Mouse (Mus musculus) megakaryocyte progenitor cell, adult 5-6 weeks (primary cell): ENCODE data around the gene Shcbp1. TPM values are rescaled to one million over a fixed set of nuclear protein-coding genes. Genes with fewer than 3 reads are reported as not detected.
A peak's percentile ranks its signal among the peaks of the same experiment; 100 is the strongest.
"Not testable (repeated sequence)": the region's sequence is repeated elsewhere in the genome, so short reads cannot be mapped to it uniquely, and the experiment has no call there.

Experiments
- ATAC-seq: replicated peaks from 2 replicates; pipeline ENCODE4 v1.8.0; 2016; ENCODE audit warnings: mild to moderate bottlenecking, moderate TSS enrichment, inconsistent platforms; ENCODE audit not compliant: poor library complexity
- total RNA-seq, 2 experiments: library from RNA; stranded (forward) in 1 of 2; stranded (reverse) in 1 of 2; fragments of 157-497, 149-512 nt in 1 of 2; fragments of 200-1000 nt in 1 of 2; gene quantifications; 2 replicates each; pipeline versions ENCODE4 v1.2.3 to v1.2.4; 2015 to 2017

Gene Shcbp1
- 60.5 and 68.7 TPM in 2 replicates for total RNA-seq (2015)
- 54.0 and 54.6 TPM in 2 replicates for total RNA-seq (2017)

- peak; percentile 99 for ATAC-seq
These were observed at the start of gene Shcbp1 for GRCm38 (mm10) chr8:4779254-4780055. Gene Shcbp1, minus strand, starts transcription at chr8:4779567.

GRCm38 (mm10) chr8:4808831-4809230 is 29.5 kb upstream of the Shcbp1 start:
- no peak for ATAC-seq

DNA sequence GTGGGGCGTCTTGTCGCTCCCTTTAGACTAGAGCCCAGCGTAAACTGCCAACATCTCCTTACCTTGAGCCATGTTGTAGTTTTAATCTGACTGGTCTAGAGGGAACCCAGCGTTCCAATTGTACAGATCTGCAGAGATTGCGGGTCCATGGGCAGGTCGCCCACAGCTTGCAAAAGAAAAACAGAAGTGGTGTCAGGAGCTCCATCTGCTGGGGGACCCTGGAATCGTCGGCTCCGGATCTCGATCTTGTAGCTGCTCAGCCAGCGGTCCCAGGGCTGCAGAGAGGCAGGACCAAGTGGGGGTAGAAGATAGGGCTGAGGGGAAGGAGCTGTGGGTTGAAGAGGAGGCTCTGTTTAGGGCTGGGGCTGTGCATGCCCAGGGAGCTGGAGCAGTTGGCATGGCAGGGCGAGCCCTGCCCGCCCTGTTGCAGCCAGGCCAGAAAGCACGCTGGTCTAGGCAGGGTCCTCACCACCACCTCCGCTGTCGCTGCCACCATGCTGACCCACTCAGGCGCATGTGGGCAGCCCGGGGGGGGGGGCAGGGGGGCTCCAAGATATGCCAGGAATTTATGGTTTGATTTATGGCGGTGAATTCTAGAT is 21.3 kb upstream of the Shcbp1 start:
- ATAC-seq = peak; percentile 85

DNA sequence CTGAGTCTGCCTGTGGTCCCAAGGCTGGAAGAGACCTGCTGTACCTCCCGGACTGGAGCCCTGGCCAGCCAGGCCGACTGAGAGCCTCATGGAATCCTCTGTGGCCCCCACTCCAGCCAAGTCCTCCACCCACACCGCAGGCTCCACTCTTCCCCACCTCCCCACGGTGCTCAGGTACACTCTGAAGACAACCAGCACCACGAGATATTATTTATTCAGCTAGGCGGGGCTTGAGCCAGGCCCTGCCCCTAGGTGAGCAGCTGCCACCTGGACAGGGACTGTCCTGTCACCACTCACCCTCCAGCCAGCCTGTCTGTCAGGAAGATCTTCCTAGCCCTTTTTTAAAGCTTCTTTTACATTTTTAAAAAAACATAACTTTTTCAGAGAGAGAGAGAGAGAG is 1.1 kb downstream of the Shcbp1 start:
- ATAC-seq = peak; percentile 15

DNA sequence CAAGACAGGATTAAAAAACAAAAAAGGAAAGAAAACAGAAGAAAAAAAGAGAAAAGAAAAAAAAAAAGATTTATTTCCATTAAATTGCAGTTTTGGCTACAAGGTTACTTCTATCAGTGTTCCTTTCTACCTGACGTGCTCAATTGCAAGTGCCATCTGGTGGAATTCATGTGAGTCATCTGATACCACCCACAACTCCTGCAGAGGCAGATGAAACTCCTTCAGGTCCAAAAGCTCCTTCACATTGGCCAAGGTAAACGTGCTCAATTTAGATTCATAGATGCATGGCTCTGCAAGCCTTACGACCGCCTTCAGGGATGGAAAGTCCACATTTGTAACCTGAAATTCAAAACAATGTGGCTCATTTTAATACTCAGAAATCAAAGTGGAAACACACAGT is 14.6 kb downstream of the Shcbp1 start:
- ATAC-seq = no peak

GRCm38 (mm10) chr8:4753048-4753447 is 26.3 kb downstream of the Shcbp1 start:
- ATAC-seq = 0 out of 2 replicates have a peak, but pooled peaks have one; percentile 29

DNA sequence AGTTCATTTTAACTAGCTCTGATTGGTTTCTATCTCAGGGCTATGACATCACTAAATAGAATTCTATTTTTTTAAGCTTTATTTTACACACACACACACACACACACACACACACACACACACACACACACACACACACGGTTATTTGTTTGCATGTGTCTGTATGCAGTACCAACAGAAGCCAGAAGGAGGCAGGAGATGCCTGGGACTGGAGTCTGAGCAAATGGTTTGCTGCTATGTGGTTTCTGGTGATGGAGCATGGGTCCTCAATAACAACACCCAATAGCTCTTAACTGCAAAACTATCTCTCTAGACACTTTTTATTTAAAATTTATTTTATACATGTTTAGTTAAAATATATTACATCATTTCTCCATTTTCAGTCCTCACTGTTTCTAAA is 48.4 kb downstream of the Shcbp1 start:
- peak; percentile 78 for ATAC-seq

DNA sequence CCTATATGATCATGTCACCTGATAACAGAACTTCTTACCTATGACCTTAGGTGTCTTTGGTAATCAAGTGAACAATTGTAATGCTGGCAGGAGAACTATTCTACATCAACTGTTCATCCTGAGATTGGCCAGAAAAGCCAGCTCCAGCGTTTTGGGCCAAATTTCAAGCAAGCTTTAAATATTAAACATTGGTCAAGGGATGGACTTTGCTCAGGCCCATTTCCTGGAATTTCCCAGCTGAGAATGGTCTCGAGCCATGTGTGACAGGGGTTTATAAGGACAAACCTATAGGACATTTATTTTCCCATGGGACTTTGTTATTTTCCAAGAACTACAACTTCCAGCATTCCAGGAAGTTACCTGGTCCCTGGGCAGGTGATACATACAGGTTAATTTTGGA is 63.8 kb downstream of the Shcbp1 start:
- no peak for ATAC-seq

- not testable (repeated sequence) for ATAC-seq
These were observed 71.0 kb downstream of the Shcbp1 start for GRCm38 (mm10) chr8:4708346-4708745.

DNA sequence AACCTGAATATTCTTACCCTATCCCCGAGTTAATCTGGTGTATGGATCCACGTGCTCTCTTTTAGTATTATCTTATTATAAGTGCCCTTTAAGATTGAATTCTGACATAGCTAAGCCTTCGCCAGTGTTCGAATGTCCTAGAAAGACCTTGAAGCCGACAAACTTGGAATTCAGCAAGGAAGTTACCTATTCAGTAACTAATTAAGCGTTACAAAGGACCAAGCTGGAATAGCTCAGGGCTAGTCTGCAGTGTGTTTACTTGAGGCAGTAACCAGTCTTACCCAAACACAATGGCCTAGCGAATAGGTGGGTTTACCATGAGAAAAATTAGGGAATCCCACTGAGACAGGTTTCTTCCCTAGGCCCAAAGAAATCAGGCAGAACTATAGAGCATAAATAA is 71.5 kb downstream of the Shcbp1 start:
- not testable (repeated sequence) for ATAC-seq

DNA sequence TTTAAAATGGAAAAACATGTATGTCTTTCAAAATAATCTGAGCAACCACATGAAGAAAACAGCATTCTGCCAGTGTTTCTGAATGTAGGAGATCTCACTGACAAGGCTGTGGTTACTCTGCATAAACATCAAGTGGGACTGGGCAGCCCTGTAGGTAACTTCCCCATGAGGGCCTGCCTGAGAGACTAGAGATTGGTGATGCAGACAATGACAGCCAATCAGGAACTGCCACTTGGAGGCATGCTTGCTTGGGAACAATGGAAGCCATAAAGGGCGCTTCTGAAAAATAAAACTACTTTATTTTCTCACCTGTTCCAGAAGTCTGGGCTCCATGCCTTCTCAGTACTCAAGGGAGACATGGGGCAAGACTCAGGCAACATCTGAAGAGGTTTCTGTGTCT is 87.7 kb downstream of the Shcbp1 start:
- no peak for ATAC-seq

Other genes with a start within 250 kb of the Shcbp1 start
- gene Zfp958, start 166.4 kb downstream of the Shcbp1 start, total RNA-seq (2015) = 22.7 and 27.5 TPM in 2 replicates
- gene Zfp958, start 166.4 kb downstream of the Shcbp1 start, total RNA-seq (2017) = 10.8 and 13.6 TPM in 2 replicates